Mouse (Mus musculus): Measurements from ENCODE around the gene Abhd17a. TPM values are rescaled to one million over a fixed set of nuclear protein-coding genes. Genes with fewer than 3 reads are reported as not detected.

Abhd17a gene
- total RNA-seq, 2 experiments from 2014 or later, result 212 to 220 TPM

Small RNA genes lying within 50 kb of the gene (microRNA-seq; reads per million reads assigned to microRNA genes)
- gene Mir6912, result 4.0 to 5.4 reads per million in 2 experiments

Other genes starting within 250 kb of the Abhd17a start
- 1 to 10 TPM; 2.0 to 4.2 TPM for gene Adamtsl5, start 241.9 kb downstream of the Abhd17a start, total RNA-seq (2021)
- gene Plk5, start 233.9 kb downstream of the Abhd17a start, total RNA-seq (2021), result 10 to 100 TPM in 1 of 2 experiments, 1 to 10 TPM in 1; 7.6 to 10.6 TPM
- gene Mex3d, start 202.7 kb downstream of the Abhd17a start, total RNA-seq (2021), result 10 to 100 TPM; 19.9 to 24.1 TPM
- gene Mbd3, start 190.8 kb downstream of the Abhd17a start, total RNA-seq (2021), result 100 to 1,000 TPM; 122 to 134 TPM
- gene Uqcr11, start 183.5 kb downstream of the Abhd17a start, total RNA-seq (2021), result 100 to 1,000 TPM; 587 to 604 TPM
- 10 to 100 TPM; 26.6 to 29.1 TPM for gene Tcf3, start 156.7 kb downstream of the Abhd17a start, total RNA-seq (2021)
- gene Onecut3, start 95.5 kb downstream of the Abhd17a start, total RNA-seq (2021), result not detected
- under 1 TPM; 0.15 TPM for gene Atp8b3, start 51.2 kb downstream of the Abhd17a start, total RNA-seq (2021)
- 10 to 100 TPM; 44.5 to 46.3 TPM for gene Rexo1, start 28.8 kb downstream of the Abhd17a start, total RNA-seq (2021)
- gene Klf16, start 13.0 kb downstream of the Abhd17a start, total RNA-seq (2021), result 10 to 100 TPM; 46.7 to 48.0 TPM
- 10 to 100 TPM; 35.8 to 39.3 TPM for gene Scamp4, start 12.5 kb upstream of the Abhd17a start, total RNA-seq (2021)
- 1 to 10 TPM; 2.8 TPM for gene Adat3, start 12.5 kb upstream of the Abhd17a start, total RNA-seq (2021)
- 1 to 10 TPM; 2.6 to 2.8 TPM for gene Gm49322, start 15.7 kb upstream of the Abhd17a start, total RNA-seq (2021)
- gene Csnk1g2, start 32.5 kb upstream of the Abhd17a start, total RNA-seq (2021), result 100 to 1,000 TPM; 188 to 196 TPM
- gene Btbd2, start 66.7 kb upstream of the Abhd17a start, total RNA-seq (2021), result 10 to 100 TPM; 88.3 to 93.5 TPM
- 10 to 100 TPM; 38.4 to 46.7 TPM for gene Mknk2, start 87.8 kb upstream of the Abhd17a start, total RNA-seq (2021)
- 10 to 100 TPM; 15.0 to 20.2 TPM for gene Mob3a, start 111.6 kb upstream of the Abhd17a start, total RNA-seq (2021)
- 10 to 100 TPM; 52.8 to 55.3 TPM for gene Izumo4, start 111.8 kb upstream of the Abhd17a start, total RNA-seq (2021)
- 100 to 1,000 TPM; 143 to 147 TPM for gene Ap3d1, start 151.9 kb upstream of the Abhd17a start, total RNA-seq (2021)
- 10 to 100 TPM; 59.1 to 66.7 TPM for gene Dot1l, start 164.9 kb upstream of the Abhd17a start, total RNA-seq (2021)
- 10 to 100 TPM; 42.7 to 43.6 TPM for gene Sf3a2, start 207.9 kb upstream of the Abhd17a start, total RNA-seq (2021)
- 10 to 100 TPM; 60.0 to 62.8 TPM for gene Plekhj1, start 208.3 kb upstream of the Abhd17a start, total RNA-seq (2021)
- gene Amh, start 214.9 kb upstream of the Abhd17a start, total RNA-seq (2021), result 1 to 10 TPM; 1.6 to 1.9 TPM
- 1 to 10 TPM; 2.5 to 2.9 TPM for gene Jsrp1, start 223.2 kb upstream of the Abhd17a start, total RNA-seq (2021)
- 100 to 1,000 TPM; 433 to 483 TPM for gene Oaz1, start 236.3 kb upstream of the Abhd17a start, total RNA-seq (2021)

Data from left cerebral cortex, postnatal 14 days (tissue).